Comparison of ENCODE assay signal across 8 mouse cellular contexts in the genomic region with DNA sequence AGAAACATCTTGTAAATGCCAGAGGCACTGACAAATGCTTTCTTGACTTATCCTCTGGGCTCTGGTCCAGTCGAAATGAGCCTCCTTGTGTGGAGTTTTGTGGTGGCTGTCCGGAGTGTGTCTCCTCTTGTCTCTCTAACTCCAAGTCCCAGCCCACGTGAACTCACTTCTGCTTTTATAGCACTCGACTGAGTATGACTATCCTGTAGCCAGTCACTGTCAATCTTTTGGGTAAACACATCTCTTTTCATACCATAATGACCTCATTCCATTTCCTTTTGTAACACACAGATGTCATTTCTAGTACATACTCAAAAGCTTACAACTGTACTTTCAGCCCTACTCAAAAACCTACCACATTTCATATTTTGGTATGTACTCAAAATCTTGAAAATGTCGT. TPM values are rescaled to one million over a fixed set of nuclear protein-coding genes. Genes with fewer than 3 reads are reported as not detected.
DNase-seq lines count a peak whose midpoint lies in the region; ATAC-seq and TF ChIP-seq lines count a peak whose summit lies in the region.
"Not testable (repeated sequence)": the region's sequence is repeated elsewhere in the genome, so short reads cannot be mapped to it uniquely, and the experiment has no call there.

No protein-coding gene starts in this region.

- not testable (repeated sequence) for H3K9ac ChIP-seq in heart, embryonic 15.5 days; lung, postnatal 0 days (replicated peaks; ENCODE audit: low read depth)

- not testable (repeated sequence) for H3K9me3 ChIP-seq in heart, embryonic 15.5 days (replicated peaks); lung, postnatal 0 days (ENCODE audit: low read length)

- peak; percentile 37; the same call in 1 of the 2 replicates for TF ChIP-seq EP300 in lung, postnatal 0 days (IDR thresholded peaks at IDR 0.05)

- peak; percentile 67 for DNase-seq in 3T3-L1 (ENCODE audit: low read depth, low spot score)
- peak; percentile 38 for DNase-seq in CD4-positive, CD25-positive, alpha-beta regulatory T cell, adult 2 months (ENCODE audit: low read depth, low spot score)
- peak; percentile 39 for DNase-seq in lung, postnatal 0 days (ENCODE audit: low spot score)
- peak; percentile 80 for DNase-seq in splenic B cell, adult 2 months (ENCODE audit: low read depth, low spot score)
- peak; percentile 41 for DNase-seq in thymus, postnatal 14 days

- not testable (repeated sequence) for H3K36me3 ChIP-seq in heart, embryonic 15.5 days; lung, postnatal 0 days (ENCODE audit: insufficient read depth, low read length); myocyte (ENCODE audit: control insufficient read depth, insufficient read depth); splenic B cell, adult 2 months (ENCODE audit: control insufficient read depth, insufficient read depth, low read length, poor library complexity, severe bottlenecking)

- not testable (repeated sequence) for TF ChIP-seq POLR2A in myocyte (IDR thresholded peaks at IDR 0.05; ENCODE audit: insufficient read length, low read depth)

- H3K4me3 ChIP-seq in heart, embryonic 15.5 days; lung, postnatal 0 days (ENCODE audit: low read depth, low read length); myocyte: not testable (repeated sequence)

- not testable (repeated sequence) for H3K27me3 ChIP-seq in heart, embryonic 15.5 days; lung, postnatal 0 days (replicated peaks; ENCODE audit: insufficient read depth, low read length); myocyte (ENCODE audit: control insufficient read depth, insufficient read depth, insufficient read length); splenic B cell, adult 2 months (ENCODE audit: control insufficient read depth, insufficient read depth, low read length, poor library complexity, severe bottlenecking)

- peaks cover 64% of the 10 kb centered on the region for H3K79me2 ChIP-seq in myocyte (ENCODE audit: control insufficient read depth, insufficient read depth)

- not testable (repeated sequence) for H3ac ChIP-seq in myocyte (ENCODE audit: control insufficient read depth, insufficient read length)

- 44% methylated on average over 5 of the region's 5 CpGs for WGBS in heart, embryonic 15.5 days
- 28% methylated on average over 5 of the region's 5 CpGs for WGBS in lung, postnatal 0 days

- peaks cover 32% of the 10 kb centered on the region for H3K4me1 ChIP-seq in heart, embryonic 15.5 days (replicated peaks)
- not testable (repeated sequence) for H3K4me1 ChIP-seq in lung, postnatal 0 days (ENCODE audit: insufficient read depth, low read depth, low read length)

- not testable (repeated sequence) for H3K27ac ChIP-seq in heart, embryonic 15.5 days; lung, postnatal 0 days (ENCODE audit: low read length)

- H3K4me2 ChIP-seq in heart, embryonic 15.5 days; lung, postnatal 0 days (replicated peaks; ENCODE audit: low read depth, low read length): not testable (repeated sequence)
- H3K4me2 ChIP-seq in myocyte (ENCODE audit: low read depth), result peak overlapping the region; percentile 14

- ATAC-seq in activated CD4-positive, CD25-positive, alpha-beta regulatory T cell, adult 4 months, result peak; percentile 18
- 0 out of 2 replicates have a peak, but pooled peaks have one; percentile 27 for ATAC-seq in heart, embryonic 15.5 days (replicated peaks; ENCODE audit: insufficient number of reproducible peaks, insufficient read depth, low FRiP score, low read depth)
- ATAC-seq in lung, postnatal 0 days, result peak; percentile 59

- not testable (repeated sequence) for TF ChIP-seq CTCF in lung, postnatal 0 days (IDR thresholded peaks at IDR 0.05)

RNA-seq across cellular contexts. Expression of a gene that starts 33.1 kb away (rescaled TPM):
- 1 to 10 TPM; 6.7 to 10.0 TPM for polyA plus RNA-seq in activated CD4-positive, CD25-positive, alpha-beta regulatory T cell, adult 4 months (2017; shearing (Covaris generic))
- polyA plus RNA-seq in heart, embryonic 15.5 days (2015; fragmentation: Nextera tagmentation; extraction: Ambion mirVana), result 74.3 and 85.4 TPM in 2 replicates
- polyA plus RNA-seq in lung, postnatal 0 days (2015; fragmentation: Nextera tagmentation; extraction: Ambion mirVana), result 101 and 106 TPM in 2 replicates
- 50.9 TPM for polyA plus RNA-seq in myocyte (2012; fragmentation: generic; extraction: Trizol)
